Mouse (Mus musculus) embryo, embryonic 11 days (tissue): ENCODE results near the gene Osbpl9.

ENCODE experiments used
- DNase-seq: peaks from one replicate; pipeline ENCODE4 v3.0.0-alpha.2; 2015

Osbpl9 gene

DNA sequence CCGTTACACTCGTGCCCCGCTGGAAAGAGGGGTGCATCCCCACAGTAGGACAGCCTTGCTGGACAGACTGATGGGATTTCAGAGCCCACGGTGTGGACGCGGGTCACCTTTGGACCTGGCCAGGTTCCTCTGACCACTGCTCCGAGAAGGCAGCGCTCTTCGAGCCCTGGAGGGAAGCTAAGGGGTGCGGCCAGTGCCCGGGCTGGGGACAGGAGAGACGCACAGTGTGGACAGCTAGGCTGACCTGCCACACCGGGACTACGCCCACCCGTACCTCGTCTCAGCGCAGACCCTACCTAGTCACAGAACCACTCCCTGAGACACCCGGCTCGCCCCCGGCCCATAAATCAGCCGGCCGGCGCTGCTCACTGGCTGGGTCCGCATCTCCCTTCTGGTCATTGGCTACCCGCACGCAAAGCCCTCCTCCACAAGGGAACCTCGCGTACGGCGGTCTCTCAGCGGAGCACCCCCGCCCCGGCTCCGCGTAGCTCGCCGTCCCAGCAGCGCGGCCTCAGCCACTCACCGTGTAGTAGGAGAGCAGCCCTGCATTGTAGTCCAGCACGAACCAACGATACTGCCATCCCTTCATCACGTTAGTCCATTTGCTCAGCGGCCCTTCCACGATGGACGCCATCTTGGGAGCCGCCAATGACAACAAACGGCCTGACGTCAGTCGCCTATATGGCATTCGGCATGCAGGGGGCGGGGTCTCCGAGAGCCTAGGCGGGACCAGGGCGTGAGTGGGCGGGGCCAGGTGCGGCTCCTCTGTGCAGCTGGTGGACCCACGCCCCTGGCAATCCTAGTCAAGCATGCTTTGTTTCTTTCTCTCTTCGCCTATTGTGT lies at the start of gene Osbpl9:
Gene Osbpl9 (minus strand): TSS at position 691 of the 843 bp plus-strand sequence.
- DNase-seq = peak; percentile 99

DNA sequence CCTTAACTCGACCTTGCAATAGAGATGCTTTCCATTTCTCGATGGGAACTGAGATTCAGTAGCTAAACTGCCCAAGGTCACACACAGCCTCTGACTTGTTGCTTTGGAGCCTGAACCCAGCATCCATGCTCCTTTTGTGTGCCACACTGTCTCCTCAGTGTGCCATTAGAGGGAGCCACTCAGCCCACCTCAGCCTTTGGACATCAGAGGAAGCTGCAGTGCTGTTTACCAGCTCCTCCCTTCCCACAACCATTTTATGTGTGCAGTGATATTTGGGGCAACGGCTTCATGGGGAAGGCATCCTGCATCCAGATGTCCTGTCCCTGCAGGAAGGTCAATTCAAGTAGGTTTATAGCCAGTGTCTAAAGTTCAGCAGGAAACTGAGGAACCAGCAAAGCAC lies 49.5 kb upstream of the Osbpl9 start:
- DNase-seq = peak; percentile 49

DNA sequence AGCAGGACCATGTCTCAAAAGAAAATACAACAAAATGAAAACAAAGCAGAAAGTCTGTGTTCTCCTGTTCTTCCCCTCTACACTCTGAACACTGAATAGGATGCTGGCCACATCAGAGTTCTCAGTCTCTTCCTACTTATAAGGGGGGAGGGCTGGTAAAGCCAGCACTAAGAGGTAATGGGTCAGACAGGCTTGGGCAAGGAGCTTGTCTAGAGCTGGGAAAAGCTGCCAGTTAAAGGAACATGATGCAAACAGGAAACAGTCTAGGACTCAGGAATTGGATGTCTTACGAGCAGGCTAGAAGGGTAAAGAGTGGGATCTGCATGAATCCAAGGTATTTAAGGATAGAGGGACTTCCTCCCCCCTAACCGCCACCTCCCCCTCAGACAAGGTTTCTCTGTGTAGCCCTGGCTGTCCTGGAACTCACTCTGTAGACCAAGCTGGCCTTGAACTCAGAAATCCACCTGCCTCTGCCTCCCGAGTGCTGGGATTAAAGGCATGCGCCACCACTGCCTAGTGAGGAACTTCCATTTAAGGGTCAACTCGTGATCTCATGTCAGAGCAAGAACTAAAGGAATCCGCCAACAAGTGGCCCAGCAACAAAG lies 43.0 kb upstream of the Osbpl9 start:
- DNase-seq = no peak

DNA sequence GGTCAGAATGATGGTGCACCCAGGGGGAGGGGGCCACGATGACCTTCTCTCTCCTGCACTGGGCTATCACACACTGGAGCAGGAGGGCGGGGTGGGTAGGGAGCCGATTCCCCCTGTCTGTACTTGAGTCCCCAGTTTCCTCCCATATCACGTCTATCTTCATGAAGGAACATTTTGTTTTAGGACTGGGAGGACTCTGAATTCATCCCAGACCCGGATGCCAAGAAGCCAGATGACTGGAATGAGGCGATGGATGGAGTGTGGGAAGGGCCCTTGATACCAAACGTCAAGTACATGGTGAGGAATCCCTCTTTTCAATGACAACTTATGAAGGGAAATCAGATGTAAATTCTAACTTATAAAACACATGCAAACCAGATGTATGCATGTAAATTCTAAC lies 42.4 kb upstream of the Osbpl9 start:
- DNase-seq = no peak

DNA sequence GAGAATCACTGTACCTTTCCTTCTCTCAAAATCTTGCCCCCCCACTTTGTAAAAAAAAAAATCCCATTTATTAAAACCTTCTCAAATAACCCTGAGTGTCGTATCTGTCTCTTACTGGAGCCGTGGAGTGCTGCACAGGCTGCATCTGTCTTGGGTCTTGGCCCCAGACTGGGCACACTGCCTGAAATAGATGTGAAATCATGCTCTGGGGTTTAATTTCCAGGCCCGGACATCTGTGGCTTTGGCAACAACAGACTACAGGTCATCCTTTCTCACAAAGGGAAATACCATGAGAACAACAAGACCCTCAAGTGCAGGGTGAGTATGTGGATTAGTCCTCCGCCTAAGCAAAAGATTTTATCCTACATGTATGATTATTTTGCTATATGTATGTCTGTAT lies 39.9 kb upstream of the Osbpl9 start:
- DNase-seq = no peak

DNA sequence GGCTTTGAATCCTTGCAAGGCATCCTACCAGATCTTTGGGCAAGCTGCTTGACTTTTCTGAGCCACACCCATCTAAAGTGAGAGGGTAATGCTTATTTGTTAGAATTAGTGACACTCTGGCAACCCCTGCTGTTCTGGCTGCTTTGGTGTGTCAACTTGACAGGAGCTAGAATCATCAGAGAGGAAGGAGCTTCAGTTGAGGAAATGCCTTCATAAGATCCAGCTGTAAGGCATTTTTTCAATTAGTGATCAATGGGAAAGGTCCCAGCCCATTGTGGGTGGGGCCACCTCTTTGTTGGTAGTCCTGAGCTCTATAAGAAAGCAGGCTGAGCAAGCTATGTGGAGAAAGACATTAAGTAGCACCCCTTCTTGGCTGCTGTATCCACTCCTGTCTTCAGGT lies 39.1 kb upstream of the Osbpl9 start:
- peak; percentile 49 for DNase-seq

DNA sequence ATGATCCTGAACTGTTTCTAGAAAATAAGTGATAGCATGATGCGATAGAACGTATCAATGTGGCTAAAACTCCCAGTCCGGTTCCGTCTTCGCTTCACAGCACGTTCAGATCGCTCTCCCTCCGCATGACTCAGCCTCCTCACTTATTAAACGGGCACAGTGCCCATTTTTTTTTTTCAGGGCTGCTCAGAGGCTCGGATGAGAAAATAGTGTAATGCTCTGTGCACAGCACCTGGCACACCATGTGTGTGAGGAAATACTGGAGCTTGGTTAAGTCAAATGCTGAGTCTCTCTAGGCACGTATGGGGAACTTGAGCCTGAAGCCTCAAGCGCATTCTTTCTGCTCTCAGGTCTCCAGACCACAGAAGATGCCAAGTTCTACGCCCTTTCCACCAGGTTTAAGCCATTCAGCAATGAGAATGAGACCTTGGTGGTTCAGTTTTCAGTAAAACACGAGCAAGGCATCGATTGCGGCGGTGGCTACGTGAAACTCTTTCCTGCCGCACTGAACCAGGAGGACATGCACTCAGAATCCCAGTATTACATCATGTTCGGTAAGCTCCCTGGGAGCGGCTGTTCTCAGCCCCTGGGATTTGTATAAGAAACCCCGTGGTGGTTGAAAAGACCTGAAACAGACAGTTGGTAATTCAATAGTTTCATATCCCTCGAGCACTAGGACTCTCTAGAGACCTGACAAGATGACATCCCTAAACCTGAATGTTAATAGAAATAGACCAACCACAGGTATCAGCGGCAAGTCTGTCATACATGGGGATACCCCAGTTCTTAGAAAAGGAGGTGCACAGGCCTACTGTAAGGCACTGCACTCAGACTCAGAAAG lies 36.6 kb upstream of the Osbpl9 start:
- DNase-seq = no peak

DNA sequence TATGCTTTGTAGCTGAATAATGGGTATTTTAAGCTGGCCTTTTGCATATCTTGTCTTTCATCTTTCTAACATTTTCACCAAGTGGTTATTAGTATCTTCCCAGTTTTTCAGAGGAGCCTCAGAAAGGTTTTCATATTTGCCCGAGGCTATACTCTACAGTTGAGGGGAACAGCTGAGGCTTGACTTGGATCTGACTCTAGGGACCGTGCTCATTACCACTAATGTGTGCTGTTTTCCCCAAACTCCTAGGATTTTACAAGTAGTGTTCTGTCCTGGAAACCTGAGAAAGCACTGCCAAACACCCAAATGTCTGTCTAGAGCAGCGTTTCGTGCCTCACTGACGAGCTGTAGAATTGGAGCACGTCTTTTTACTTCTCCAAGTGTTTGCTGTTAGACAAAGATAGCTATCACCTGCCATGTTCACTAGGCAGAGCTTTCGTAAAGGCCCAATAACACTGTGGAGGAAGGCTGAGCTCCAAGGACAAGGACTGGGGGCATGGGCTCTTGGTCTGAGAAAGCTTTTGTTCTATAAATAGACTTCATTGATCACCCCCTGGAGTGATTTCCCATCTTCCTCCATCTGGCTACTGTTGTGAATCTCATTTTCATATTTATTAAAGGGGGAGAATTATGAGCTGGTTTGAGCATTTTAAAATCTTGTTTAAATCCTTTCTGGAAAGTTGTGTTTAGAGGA lies 34.3 kb upstream of the Osbpl9 start:
- no peak for DNase-seq

DNA sequence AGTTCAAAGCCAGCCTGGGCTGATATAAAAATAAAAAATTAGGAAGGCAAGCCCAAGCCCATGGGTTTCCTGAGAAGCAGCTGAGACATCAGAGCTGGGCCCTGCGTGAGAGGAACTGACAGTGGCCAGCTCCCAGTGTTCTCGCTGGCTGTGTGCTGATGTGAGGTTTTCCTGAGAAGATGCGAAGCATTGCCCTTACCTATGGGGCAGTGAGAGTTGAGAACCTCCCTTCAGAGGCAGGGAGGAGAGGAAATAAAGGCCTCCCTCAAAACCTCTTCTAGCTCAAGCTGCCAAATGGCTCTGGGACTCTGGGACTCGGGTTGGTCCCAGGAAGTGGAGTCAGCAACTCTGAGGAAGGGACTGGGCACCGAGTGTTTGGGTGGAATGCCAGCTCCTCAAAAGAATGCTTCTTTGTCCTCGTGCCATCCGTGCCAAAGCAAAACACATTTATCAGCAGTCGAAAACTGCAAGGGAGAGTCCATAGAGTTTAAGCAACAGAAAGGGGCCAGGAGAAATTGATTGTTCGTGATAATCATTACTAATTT lies 32.8 kb upstream of the Osbpl9 start:
- no peak for DNase-seq

DNA sequence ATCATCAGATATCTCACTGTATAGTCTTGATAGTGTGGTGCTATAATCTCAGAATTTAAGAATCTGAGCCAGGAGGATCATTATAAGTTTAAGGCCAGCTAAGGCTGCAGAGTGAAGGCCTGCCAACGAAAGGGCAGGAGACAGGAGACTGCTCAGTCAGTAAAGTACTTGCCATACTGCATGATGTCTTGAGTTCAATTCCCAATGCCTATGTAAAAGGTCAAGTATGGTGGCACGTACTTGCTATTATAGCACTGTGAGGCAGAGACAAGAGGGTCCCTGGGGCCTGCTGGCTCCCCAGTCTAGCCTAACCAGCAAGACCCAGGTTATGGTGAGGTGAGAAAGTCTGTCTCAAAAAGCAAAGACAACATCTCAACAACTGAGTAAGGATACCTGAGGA lies 32.1 kb upstream of the Osbpl9 start, which contains the start of gene Calr4:
Gene Calr4 (plus strand): TSS at position 301 of the 400 bp plus-strand sequence.
- DNase-seq = no peak

DNA sequence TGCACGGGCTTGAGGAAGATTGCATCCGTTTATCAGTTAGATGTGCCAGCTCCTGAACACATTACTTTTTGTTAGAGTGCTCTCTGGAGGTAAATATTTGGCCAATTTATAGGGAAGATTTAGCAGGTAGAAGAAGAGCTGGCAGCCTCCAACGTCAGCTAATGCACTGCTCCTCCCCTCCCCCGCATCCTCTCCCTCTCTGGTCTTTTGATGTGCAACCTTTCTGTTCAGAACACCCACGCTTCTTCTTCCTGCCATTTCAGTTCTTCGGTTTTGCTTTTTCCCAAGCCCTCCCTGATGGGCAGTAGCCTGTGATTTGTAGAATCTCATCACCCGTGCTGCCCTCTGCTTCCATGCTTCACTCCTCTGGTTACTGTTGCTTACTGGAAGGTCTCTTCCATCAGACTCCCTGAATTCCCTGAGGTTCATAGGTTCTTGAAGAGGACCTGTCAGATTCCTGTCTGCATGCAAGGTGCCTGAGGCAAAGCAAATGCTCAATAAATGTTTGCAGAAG lies 27.8 kb upstream of the Osbpl9 start:
- no peak for DNase-seq

DNA sequence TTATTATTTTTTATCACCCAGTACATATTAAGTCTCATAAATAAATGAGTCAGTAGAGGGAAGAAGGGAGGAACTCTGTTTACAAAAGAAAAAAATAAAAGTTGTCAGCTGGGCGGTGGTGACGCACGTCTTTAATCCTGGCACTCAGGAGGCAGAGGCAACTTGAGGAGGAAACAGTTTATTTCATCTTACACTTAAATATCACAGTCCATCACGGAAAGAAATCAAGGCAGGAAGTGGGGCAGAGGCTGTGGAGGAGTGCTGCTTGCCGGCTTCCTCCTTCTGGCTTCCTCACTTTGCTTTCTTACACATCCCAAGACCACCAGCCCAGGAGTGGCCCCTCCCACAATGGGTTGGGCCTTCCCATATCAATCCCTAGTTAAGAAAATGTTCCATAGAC lies 24.0 kb upstream of the Osbpl9 start:
- DNase-seq = peak; percentile 17

DNA sequence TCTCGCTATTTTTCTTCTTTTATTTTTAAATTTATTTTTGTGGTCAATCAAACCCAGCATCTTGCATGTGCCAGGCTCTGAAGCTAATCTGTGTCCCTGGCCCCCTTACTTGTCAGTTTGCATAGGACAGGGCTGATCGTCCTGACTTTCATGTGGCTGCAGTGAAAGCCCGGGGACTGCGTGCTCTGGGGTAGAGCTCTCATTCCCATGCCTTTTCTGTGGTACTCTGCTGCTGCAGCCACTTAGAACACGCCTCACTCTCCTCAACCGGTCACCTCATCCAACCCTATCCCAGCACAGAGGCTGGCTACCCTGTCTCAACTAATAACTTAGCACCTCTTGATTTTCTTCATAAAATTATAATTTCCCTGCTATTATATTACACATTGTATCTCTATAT lies 23.5 kb upstream of the Osbpl9 start:
- DNase-seq = no peak

DNA sequence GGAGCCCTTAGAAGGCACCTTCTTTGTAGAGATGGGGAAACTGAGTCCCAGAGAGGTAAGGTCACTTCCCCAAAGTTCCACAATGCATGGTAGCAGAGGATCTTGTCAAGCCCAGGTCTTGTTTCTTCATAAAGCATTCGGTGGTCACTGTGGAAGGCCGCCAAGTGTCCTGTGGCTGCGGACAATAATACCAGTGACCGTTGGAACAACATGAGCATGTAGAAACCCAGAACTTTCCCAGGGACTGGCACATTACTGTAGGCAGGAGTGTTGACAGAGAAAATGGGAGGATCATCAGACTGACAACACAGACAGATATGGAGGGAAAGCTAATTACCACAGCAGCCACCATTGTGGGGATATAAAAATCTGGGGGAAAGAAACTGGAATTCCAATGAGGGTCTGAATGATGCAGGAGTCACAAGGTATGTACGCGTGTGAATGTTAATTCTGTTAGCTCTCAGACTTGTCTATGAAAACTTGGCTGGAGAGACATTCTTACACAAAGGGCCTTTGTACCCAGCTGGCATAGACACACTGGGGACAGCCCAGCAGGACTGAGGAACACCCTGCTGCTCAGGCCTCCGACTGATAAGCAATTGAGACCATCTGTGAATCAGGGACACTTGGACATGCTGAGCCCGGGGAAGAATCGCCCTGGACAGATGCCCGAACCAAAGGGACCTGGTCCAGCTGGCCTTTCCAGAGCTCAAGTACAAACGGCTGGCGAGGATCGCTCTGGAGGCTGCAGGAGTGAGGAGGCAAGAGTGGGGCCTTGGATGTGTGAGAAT lies 22.9 kb upstream of the Osbpl9 start:
- DNase-seq = no peak

DNA sequence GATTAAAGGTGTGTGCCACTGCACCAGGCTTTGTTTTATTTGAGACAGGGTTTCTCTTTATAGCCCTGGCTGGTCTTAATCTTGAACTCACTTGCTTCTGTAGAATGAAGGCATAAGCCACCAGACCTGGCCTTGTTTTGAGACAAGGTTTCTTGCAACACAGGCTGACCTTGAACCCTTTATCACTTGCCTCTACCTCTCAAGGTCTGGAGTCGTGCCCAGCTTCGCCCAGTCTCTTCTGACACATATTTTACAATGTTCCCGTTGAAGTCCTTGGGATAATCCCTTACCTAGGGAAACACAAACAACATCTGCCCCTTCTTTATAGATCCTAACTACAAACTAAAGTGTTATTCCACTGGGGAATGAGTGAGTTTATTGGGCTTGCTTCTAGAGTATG lies 19.9 kb upstream of the Osbpl9 start:
- no peak for DNase-seq

DNA sequence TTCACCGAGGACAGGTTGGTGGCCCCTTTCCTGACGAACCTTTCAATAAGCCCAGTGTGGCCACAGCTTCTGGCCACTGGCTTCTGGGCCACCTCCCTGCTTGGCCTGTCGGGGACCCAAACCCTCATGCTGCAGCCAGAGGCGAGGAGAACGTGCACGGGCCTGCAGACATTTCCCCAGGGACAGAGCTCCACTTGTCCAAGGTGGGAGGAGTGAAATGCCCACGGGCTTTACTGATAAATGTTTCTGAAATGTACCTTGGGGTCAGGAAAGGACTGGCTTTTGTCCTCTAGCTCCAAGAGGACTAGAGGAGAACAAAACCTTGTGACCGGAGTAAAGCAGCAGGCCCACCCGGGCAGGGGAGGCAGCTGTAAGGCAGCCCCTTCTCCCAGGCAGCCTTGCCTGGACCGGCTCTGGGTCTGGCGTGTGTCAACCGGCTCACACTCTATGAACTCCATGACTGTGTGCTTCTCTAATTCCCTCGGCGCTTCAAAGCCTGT lies 18.4 kb upstream of the Osbpl9 start:
- no peak for DNase-seq

DNA sequence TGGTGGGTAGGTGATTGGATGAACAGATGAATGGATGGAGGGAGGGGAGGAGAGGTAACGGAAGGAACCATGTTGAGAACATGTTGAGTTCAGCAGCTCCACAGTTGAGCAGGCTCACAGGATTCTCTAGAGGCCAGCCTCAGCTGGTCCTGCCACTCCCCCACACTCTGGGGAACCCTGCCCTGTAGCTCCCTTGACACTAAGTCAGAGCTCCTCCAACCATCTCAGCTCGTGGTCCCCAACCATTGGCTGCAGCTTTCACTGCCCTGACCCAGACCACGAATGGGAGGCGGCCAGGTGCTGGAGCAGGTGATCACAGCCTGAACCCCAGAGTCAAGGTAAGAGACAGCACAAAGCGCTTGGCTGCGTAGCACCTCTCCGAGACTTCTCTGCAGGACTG lies 15.9 kb upstream of the Osbpl9 start:
- DNase-seq = no peak

DNA sequence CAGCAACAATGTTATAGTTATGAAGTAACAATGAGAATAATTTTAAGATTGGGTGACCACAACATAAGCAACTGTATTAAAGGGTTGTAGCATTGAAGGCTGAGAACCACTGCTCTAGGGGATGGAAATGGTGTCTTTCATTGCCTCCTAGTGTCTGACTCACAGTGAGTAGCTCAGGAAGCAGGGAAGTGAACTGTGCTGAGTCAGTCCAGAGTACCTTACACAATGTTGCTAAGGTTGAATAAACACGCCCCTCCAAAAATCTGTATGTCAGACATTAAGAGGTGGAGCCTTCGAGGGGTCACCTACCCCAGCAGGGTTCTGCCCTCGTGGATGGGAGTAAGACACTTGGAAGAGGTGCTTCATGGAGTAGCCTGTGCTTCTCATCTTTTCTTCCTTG lies 11.9 kb upstream of the Osbpl9 start:
- DNase-seq = no peak

DNA sequence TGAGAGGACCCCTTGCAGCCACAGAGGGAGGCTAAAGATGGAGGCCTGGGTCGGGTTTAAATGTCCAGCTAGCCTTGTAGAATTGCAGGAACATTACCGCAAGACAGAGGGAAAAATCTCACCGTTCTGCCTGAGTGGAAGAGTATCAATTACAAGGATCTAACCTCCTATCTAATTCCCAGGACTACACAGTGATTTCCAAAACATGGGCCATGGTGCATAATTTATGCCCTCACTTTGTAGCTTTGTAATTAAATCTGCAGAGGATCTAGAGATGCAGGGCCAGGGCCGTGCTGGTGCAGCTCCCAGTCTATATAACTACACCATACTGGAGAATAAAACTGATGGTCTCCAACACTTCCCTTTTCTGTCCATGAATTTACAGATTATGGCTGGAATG lies 8.8 kb upstream of the Osbpl9 start:
- no peak for DNase-seq

DNA sequence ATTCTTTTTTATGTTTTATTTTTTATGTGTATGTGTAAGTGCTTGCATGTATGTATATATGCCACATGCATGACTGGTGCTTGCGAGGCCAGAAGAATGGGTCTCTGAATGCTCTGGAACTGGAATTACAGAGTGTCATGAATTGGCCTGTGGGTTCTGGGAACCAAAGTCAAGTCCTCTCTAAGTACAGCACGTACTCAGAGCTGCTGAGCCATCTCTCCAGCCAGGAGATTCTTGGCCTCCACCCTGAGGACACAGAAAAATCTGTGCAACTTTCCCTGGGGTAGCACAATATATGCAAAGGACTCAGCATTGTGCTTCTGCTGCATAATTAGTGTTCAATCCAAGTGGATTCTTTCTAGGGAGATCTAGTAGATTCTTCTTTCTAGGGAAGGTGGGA lies 8.2 kb upstream of the Osbpl9 start:
- no peak for DNase-seq

DNA sequence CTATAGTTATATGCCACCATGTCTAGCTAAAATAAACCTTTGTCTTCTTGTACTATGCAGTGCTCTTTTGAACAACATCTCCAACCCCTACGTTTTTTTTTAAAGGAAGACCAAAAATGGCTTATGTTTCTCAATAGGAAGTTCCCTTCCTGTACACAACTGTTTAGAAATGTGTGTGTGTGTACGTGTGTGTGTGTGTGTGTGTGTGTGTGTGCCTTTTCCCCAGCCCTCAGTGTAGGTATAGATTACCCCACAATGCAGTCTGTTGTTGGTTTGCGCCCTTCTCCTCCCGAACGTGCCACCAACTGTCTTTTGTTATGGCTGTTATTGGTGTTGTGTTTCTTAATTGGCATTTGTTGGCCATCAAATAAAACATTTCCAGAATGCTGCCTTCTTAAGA lies 5.5 kb upstream of the Osbpl9 start:
- no peak for DNase-seq

DNA sequence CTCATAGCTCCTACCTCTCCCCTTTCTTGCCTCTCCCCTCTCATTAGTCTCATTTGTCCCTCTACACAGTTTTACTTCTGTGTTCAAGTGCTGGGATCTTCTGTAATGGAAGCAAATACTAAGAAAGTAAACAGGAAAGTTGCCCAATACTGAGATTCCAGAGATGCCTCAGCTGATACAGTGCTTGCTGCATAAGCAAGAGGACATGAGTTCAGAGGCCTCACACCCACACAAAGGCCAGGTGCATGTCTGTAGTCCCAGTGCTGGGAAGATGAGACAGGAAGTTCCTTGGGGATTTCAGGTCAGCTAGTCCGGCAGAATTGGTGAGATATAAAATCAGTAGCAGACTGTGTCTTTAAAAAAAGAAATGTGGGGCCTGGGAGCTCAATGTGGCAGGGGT lies 2.3 kb upstream of the Osbpl9 start:
- no peak for DNase-seq
